Mouse (Mus musculus): ENCODE measurements at regions not wholly inside any gene's neighbourhood (a gene's known extent, or its start where the extent isn't known, plus 50 kb on each side); places are given as distances from the start of the nearest gene placed in this dataset.

- Histone ChIP-seq H3K36me3 (no peaks in the 10 kb centered on the region), H3K4me1 (replicated peaks) (0 out of 2 replicates have a peak, but pooled peaks cover 3% of the 10 kb centered on the region), H3K9me3 (no peaks in the 10 kb centered on the region), H3K27me3 (ENCODE audit: insufficient read depth, poor library complexity, severe bottlenecking) (no peaks in the 10 kb centered on the region), H3K4me3 (no peak overlapping the region), H3K27ac (no peak overlapping the region)
- no peak for DNase-seq (ENCODE audit: low spot score)
- WGBS: 89% methylated on average over 8 of the region's 8 CpGs
These were observed 103.6 kb downstream of the Gm11011 start for GRCm38 (mm10) chr2:169483934-169484333.

- Histone ChIP-seq H3K9me3 (peaks cover 5% of the 10 kb centered on the region; the same call in 1 of the 2 replicates), H3K36me3 (no peaks in the 10 kb centered on the region), H3K27ac (no peak overlapping the region), H3K27me3 (ENCODE audit: insufficient read depth, poor library complexity, severe bottlenecking) (no peaks in the 10 kb centered on the region), H3K4me1 (replicated peaks) (0 out of 2 replicates have a peak, but pooled peaks cover 3% of the 10 kb centered on the region), H3K4me3 (no peak overlapping the region)
- 79% methylated on average over 15 of the region's 15 CpGs for WGBS
- DNase-seq (ENCODE audit: low spot score): no peak
These were observed 105.6 kb downstream of the Gm11011 start for GRCm38 (mm10) chr2:169481731-169482465.

GRCm38 (mm10) chr2:169474418-169475112, 113.0 kb downstream of the Gm11011 start:
- DNase-seq (ENCODE audit: low spot score): no peak
- no peaks in the 10 kb centered on the region for H3K36me3 ChIP-seq
- peaks cover 12% of the 10 kb centered on the region for H3K4me1 ChIP-seq (replicated peaks)
- WGBS: 44% methylated on average over 9 of the region's 9 CpGs
- no peak overlapping the region for H3K4me3 ChIP-seq
- peaks cover 5% of the 10 kb centered on the region; the same call in 1 of the 2 replicates for H3K9me3 ChIP-seq
- H3K27me3 ChIP-seq (ENCODE audit: insufficient read depth, poor library complexity, severe bottlenecking): no peaks in the 10 kb centered on the region
- peak overlapping the region; percentile 24; the same call in 1 of the 2 replicates for H3K27ac ChIP-seq

- no peak for DNase-seq (ENCODE audit: low spot score)
- H3K27me3 ChIP-seq (ENCODE audit: insufficient read depth, poor library complexity, severe bottlenecking): no peaks in the 10 kb centered on the region
- WGBS: 90% methylated on average over 10 of the region's 10 CpGs
- no peak overlapping the region for H3K27ac ChIP-seq
- no peak overlapping the region for H3K4me3 ChIP-seq
- H3K36me3 ChIP-seq: no peaks in the 10 kb centered on the region
- peaks cover 18% of the 10 kb centered on the region for H3K4me1 ChIP-seq (replicated peaks)
- H3K9me3 ChIP-seq: no peaks in the 10 kb centered on the region
These were observed 118.0 kb downstream of the Gm11011 start for GRCm38 (mm10) chr2:169469538-169469937.

GRCm38 (mm10) chr2:169467621-169468020, 119.9 kb downstream of the Gm11011 start:
- H3K4me3 ChIP-seq: no peak overlapping the region
- 78% methylated on average over 6 of the region's 6 CpGs for WGBS
- no peaks in the 10 kb centered on the region for H3K27me3 ChIP-seq (ENCODE audit: insufficient read depth, poor library complexity, severe bottlenecking)
- no peak for DNase-seq (ENCODE audit: low spot score)
- no peaks in the 10 kb centered on the region for H3K9me3 ChIP-seq
- H3K27ac ChIP-seq: no peak overlapping the region
- peaks cover 12% of the 10 kb centered on the region; the same call in 1 of the 2 replicates for H3K4me1 ChIP-seq (replicated peaks)
- H3K36me3 ChIP-seq: no peaks in the 10 kb centered on the region

- H3K4me1 ChIP-seq (replicated peaks): peaks cover 20% of the 10 kb centered on the region
- H3K4me3 ChIP-seq: no peak overlapping the region
- no peak overlapping the region for H3K27ac ChIP-seq
- H3K27me3 ChIP-seq (ENCODE audit: insufficient read depth, poor library complexity, severe bottlenecking): no peaks in the 10 kb centered on the region
- 94% methylated on average over 5 of the region's 5 CpGs for WGBS
- no peak for DNase-seq (ENCODE audit: low spot score)
- no peaks in the 10 kb centered on the region for H3K9me3 ChIP-seq
- no peaks in the 10 kb centered on the region for H3K36me3 ChIP-seq
These were observed 123.4 kb downstream of the Gm11011 start for GRCm38 (mm10) chr2:169464106-169464505.

- no peaks in the 10 kb centered on the region for H3K36me3 ChIP-seq
- peaks cover 8% of the 10 kb centered on the region for H3K4me1 ChIP-seq (replicated peaks)
- H3K9me3 ChIP-seq: no peaks in the 10 kb centered on the region
- DNase-seq (ENCODE audit: low spot score): no peak
- no peak overlapping the region for H3K27ac ChIP-seq
- no peaks in the 10 kb centered on the region for H3K27me3 ChIP-seq (ENCODE audit: insufficient read depth, poor library complexity, severe bottlenecking)
- WGBS: 79% methylated on average over 12 of the region's 12 CpGs
- no peak overlapping the region for H3K4me3 ChIP-seq
These were observed 126.0 kb downstream of the Gm11011 start for GRCm38 (mm10) chr2:169461491-169462039.

GRCm38 (mm10) chr2:169452956-169453355, 134.6 kb downstream of the Gm11011 start:
- 89% methylated on average over 8 of the region's 8 CpGs for WGBS

GRCm38 (mm10) chr2:169450801-169451200, 136.7 kb downstream of the Gm11011 start:
- no peaks in the 10 kb centered on the region; the same call in 1 of the 2 replicates for H3K4me1 ChIP-seq (replicated peaks)
- H3K27me3 ChIP-seq (ENCODE audit: insufficient read depth, poor library complexity, severe bottlenecking): no peaks in the 10 kb centered on the region
- no peaks in the 10 kb centered on the region for H3K36me3 ChIP-seq
- H3K4me3 ChIP-seq: no peak overlapping the region
- no peak for DNase-seq (ENCODE audit: low spot score)
- WGBS: 90% methylated on average over 6 of the region's 6 CpGs
- no peaks in the 10 kb centered on the region for H3K9me3 ChIP-seq
- no peak overlapping the region for H3K27ac ChIP-seq

More at GRCm38 (mm10) chr2:169452956-169453355, 134.6 kb downstream of the Gm11011 start:
- no peaks in the 10 kb centered on the region for H3K36me3 ChIP-seq
- H3K27ac ChIP-seq: no peak overlapping the region
- H3K4me1 ChIP-seq (replicated peaks): no peaks in the 10 kb centered on the region
- H3K27me3 ChIP-seq (ENCODE audit: insufficient read depth, poor library complexity, severe bottlenecking): no peaks in the 10 kb centered on the region
- no peak for DNase-seq (ENCODE audit: low spot score)
- H3K4me3 ChIP-seq: no peak overlapping the region
- H3K9me3 ChIP-seq: no peaks in the 10 kb centered on the region

GRCm38 (mm10) chr2:169447495-169448280, 139.9 kb downstream of the Gm11011 start:
- 87% methylated on average over 6 of the region's 6 CpGs for WGBS
- DNase-seq (ENCODE audit: low spot score): no peak
- Histone ChIP-seq H3K9me3 (no peaks in the 10 kb centered on the region), H3K4me3 (no peak overlapping the region), H3K4me1 (replicated peaks) (no peaks in the 10 kb centered on the region; the same call in 1 of the 2 replicates), H3K27ac (no peak overlapping the region), H3K27me3 (ENCODE audit: insufficient read depth, poor library complexity, severe bottlenecking) (no peaks in the 10 kb centered on the region), H3K36me3 (no peaks in the 10 kb centered on the region)

GRCm38 (mm10) chr2:169445877-169446276, 141.7 kb downstream of the Gm11011 start:
- no peaks in the 10 kb centered on the region for H3K36me3 ChIP-seq
- H3K27me3 ChIP-seq (ENCODE audit: insufficient read depth, poor library complexity, severe bottlenecking): no peaks in the 10 kb centered on the region
- H3K27ac ChIP-seq: no peak overlapping the region; the same call in 1 of the 2 replicates
- H3K4me3 ChIP-seq: no peak overlapping the region
- no peaks in the 10 kb centered on the region; the same call in 1 of the 2 replicates for H3K4me1 ChIP-seq (replicated peaks)
- H3K9me3 ChIP-seq: no peaks in the 10 kb centered on the region
- WGBS: 90% methylated on average over 5 of the region's 5 CpGs
- no peak for DNase-seq (ENCODE audit: low spot score)

- Histone ChIP-seq H3K4me1 (replicated peaks) (no peaks in the 10 kb centered on the region; the same call in 1 of the 2 replicates), H3K4me3 (no peak overlapping the region), H3K36me3 (no peaks in the 10 kb centered on the region), H3K27ac (no peak overlapping the region), H3K27me3 (ENCODE audit: insufficient read depth, poor library complexity, severe bottlenecking) (no peaks in the 10 kb centered on the region), H3K9me3 (no peaks in the 10 kb centered on the region)
- no peak for DNase-seq (ENCODE audit: low spot score)
- WGBS: 83% methylated on average over 12 of the region's 12 CpGs
These were observed 142.2 kb downstream of the Gm11011 start for GRCm38 (mm10) chr2:169445371-169445770.

Data from hindbrain, embryonic 10.5 days (tissue).